Mouse (Mus musculus): ENCODE measurements around the gene Kif11. TPM values are rescaled to one million over a fixed set of nuclear protein-coding genes. Genes with fewer than 3 reads are reported as not detected.

The Kif11 gene
- 61.9 and 62.6 TPM in 2 replicates for polyA plus RNA-seq (2015; fragmentation: Nextera tagmentation; extraction: Ambion mirVana)

DNA sequence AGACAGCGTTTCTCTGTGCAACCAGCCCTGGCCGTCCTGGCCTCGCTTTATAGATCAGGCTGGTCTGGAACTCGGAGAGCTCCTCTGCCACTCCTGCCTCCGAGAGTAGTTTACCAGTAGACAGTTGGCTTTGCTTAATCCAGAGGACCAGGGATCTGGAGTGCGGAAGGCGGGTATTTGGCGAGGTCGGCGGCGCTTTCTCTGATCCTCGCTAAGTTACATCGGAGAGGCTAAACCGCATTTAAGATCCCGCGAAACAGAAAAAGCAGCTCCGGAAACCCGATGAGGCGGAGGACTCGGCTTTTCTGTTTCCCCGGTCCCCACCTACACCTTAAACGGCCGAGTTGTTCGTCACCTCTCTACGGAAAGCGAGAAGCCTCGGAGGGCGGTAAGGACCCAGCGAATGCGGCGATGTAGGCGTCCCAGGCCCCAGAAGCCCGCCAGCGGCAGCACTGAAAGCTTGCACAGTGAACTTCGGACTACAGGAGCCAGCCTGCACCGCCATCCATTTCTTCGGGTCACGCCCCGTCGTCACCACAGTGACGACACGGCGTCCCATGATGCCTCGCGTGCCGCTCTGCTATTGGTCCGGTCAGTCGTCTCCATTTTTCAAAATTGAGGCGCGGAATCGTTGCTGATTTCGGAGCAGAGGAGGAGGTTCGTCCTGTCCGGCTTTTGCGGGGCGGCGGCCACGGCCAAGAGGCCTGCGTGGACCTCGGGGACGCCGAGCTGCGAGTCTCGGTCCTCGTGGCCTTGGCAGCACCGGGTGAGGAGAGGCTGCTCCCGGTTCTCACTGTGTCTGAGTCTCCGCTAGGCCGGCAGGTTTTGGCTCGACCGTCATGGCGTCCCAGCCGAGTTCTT, at the start of gene Kif11:
Gene Kif11, plus strand, starts transcription at position 649 of the 861 bp plus-strand sequence.
- no peaks in the 10 kb centered on the region for H3K9me3 ChIP-seq
- H3K4me1 ChIP-seq: peaks cover 12% of the 10 kb centered on the region
- peak within 1 kb of the TSS; percentile 86 for H3K4me3 ChIP-seq
- WGBS: under 1% methylated on average over 73 of the region's 73 CpGs
- H3K4me2 ChIP-seq: peak within 1 kb of the TSS; percentile 68
- H3K9ac ChIP-seq: peak within 1 kb of the TSS; percentile 79
- ATAC-seq (ENCODE audit: insufficient number of reproducible peaks, insufficient read depth, low FRiP score, low TSS enrichment, low read depth): peak; percentile 98
- H3K27me3 ChIP-seq: no peaks in the 10 kb centered on the region
- no peaks in the 10 kb centered on the region for H3K36me3 ChIP-seq
- peak within 1 kb of the TSS; percentile 98 for H3K27ac ChIP-seq

DNA sequence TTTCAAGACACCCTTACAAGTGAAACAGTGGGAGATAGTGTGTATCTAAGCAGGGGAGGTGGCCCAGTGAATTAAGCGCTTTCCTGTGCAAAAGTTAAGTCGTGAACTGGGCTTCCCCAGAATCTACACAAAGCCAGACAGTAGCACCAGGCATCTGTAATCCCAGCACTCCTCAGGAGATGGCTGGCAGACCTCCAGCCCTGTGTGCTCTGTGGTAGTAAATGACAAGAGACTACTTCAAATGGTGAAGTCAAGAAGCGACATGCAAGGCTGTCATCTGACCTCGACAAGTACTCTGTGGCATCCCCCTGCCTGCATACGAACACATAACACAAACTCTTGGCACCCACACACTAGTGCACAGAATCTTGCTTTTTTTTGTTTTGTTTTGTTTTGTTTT, 49.0 kb upstream of the Kif11 start:
- WGBS: 76% methylated on average over 5 of the region's 5 CpGs

DNA sequence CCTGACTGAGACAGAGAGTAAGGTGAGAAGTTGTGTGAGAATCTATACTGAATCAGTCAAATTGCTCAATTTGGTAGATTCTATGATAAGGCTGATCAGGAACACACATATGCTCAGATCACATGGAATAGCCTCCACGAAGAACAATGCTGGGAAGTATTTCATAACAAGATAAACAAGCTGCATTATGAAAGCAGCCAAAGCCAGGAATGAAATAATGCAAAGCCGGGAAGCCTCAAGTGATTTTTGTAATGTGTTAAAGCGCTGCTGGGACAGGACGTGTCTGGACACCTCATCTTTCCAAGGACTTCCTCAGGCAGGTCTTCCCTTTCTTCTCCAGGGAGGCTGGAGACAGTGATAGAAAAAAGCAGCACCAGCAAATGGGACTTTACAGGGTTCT, 43.5 kb upstream of the Kif11 start:
- Histone ChIP-seq H3K4me1 (no peaks in the 10 kb centered on the region), H3K9ac (no peak overlapping the region), H3K27me3 (no peaks in the 10 kb centered on the region), H3K4me2 (no peak overlapping the region), H3K27ac (no peak overlapping the region), H3K9me3 (no peaks in the 10 kb centered on the region), H3K4me3 (no peak overlapping the region), H3K36me3 (peaks cover 10% of the 10 kb centered on the region)
- WGBS: 74% methylated on average over 4 of the region's 4 CpGs
- no peak for ATAC-seq (ENCODE audit: insufficient number of reproducible peaks, insufficient read depth, low FRiP score, low TSS enrichment, low read depth)

More for the DNA sequence above, 49.0 kb upstream of the Kif11 start:
- no peak for ATAC-seq (ENCODE audit: insufficient number of reproducible peaks, insufficient read depth, low FRiP score, low TSS enrichment, low read depth)
- Histone ChIP-seq H3K4me2 (no peak overlapping the region), H3K4me1 (no peaks in the 10 kb centered on the region), H3K9ac (no peak overlapping the region), H3K4me3 (no peak overlapping the region), H3K27me3 (no peaks in the 10 kb centered on the region), H3K27ac (no peak overlapping the region), H3K36me3 (peaks cover 16% of the 10 kb centered on the region), H3K9me3 (no peaks in the 10 kb centered on the region)

DNA sequence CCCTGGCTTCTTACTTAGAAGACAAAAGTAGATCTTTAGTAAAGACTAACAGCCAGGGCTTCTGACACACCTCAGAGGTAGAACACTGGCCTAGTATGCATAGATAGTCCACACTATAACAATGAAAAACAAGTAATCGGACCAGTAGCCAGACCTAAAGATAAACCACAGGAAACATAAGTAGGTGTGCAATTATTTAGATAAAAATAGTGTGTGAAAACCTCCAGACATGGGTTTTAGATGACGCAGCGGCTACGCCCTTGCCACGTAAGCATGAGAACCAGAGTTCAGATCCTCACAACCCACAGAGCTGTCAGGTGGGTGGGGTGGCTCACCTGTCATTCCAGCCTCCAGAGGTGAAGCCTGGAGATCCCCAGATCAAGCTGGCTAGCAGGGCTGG, 42.8 kb upstream of the Kif11 start:
- H3K27ac ChIP-seq: no peak overlapping the region
- no peaks in the 10 kb centered on the region for H3K27me3 ChIP-seq
- no peak overlapping the region for H3K4me3 ChIP-seq
- ATAC-seq (ENCODE audit: insufficient number of reproducible peaks, insufficient read depth, low FRiP score, low TSS enrichment, low read depth): no peak
- no peak overlapping the region for H3K9ac ChIP-seq
- 90% methylated on average over 5 of the region's 5 CpGs for WGBS
- no peaks in the 10 kb centered on the region for H3K9me3 ChIP-seq
- no peak overlapping the region for H3K4me2 ChIP-seq
- peaks cover 3% of the 10 kb centered on the region for H3K36me3 ChIP-seq
- no peaks in the 10 kb centered on the region for H3K4me1 ChIP-seq

DNA sequence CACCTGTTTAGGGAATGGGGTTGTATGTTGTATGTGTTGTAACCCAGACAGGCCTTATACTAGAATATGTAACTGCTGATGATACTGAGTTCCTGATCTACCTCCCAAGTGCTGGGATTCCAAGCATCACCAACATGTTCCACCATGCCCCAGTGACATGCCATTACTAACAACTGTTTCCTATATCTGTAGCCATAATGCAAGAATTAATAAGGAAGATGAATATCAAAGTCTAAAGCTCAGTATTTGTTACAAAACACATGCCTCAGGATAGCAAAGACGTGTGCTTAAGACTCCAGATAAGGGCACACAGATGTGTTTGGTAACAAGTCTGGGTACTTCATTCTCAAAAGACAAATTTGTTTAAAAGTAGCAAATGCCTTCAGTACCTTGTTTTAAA, 40.8 kb upstream of the Kif11 start:
- H3K27ac ChIP-seq: no peak overlapping the region
- no peaks in the 10 kb centered on the region for H3K27me3 ChIP-seq
- H3K36me3 ChIP-seq: no peaks in the 10 kb centered on the region
- H3K4me2 ChIP-seq: no peak overlapping the region
- no peak overlapping the region for H3K4me3 ChIP-seq
- 61% methylated on average over 1 of the region's 1 CpGs for WGBS
- no peak for ATAC-seq (ENCODE audit: insufficient number of reproducible peaks, insufficient read depth, low FRiP score, low TSS enrichment, low read depth)
- H3K4me1 ChIP-seq: no peaks in the 10 kb centered on the region
- H3K9me3 ChIP-seq: no peaks in the 10 kb centered on the region
- H3K9ac ChIP-seq: no peak overlapping the region

DNA sequence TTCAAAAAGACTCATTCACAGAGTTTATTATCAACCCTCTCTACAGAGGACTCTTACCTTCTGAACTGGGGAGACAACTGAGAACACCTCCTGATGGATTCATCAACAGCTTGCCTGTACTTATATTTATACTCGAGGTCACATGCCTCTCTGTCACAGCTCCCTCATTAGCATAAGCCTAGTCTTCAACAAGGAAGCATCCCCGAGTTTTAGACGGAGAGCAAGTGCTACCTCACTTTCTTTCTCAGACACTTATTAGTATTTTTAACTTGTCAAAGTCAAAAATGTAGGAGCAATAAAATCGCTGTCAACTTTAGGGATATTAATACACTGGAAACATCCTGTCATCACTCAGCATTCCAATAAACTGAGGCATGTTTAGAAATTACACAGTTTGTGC, 38.5 kb upstream of the Kif11 start, which contains the start of gene Ide:
Gene Ide, minus strand, starts transcription at position 101 of the 400 bp plus-strand sequence.
- Histone ChIP-seq H3K27ac (no peak within 1 kb of the TSS), H3K9me3 (no peaks in the 10 kb centered on the region), H3K27me3 (no peaks in the 10 kb centered on the region), H3K4me2 (no peak within 1 kb of the TSS), H3K4me1 (no peaks in the 10 kb centered on the region), H3K9ac (no peak within 1 kb of the TSS), H3K36me3 (no peaks in the 10 kb centered on the region), H3K4me3 (no peak within 1 kb of the TSS)
- 72% methylated on average over 4 of the region's 4 CpGs for WGBS
- no peak for ATAC-seq (ENCODE audit: insufficient number of reproducible peaks, insufficient read depth, low FRiP score, low TSS enrichment, low read depth)

DNA sequence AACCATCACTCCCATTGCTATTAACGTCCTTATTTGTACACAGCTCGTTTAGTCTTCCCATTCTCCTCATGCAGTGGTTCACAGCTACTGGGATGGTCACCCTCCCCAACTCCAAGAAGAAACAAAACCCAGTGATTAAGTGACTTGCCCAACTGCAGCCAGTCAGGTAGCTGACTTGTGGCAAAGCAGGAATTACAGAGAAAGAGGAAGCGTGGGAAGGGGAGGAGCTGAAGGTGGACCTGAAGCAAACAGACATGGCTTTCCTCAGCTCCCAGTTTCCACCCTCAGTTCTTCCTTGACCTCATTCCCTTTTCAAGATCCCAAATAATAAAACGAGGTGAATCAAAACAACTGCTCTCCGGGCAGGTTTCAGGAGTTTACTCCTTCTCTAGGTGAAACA, 35.7 kb upstream of the Kif11 start:
- ATAC-seq (ENCODE audit: insufficient number of reproducible peaks, insufficient read depth, low FRiP score, low TSS enrichment, low read depth): no peak
- no peaks in the 10 kb centered on the region; the same call in 1 of the 2 replicates for H3K9me3 ChIP-seq
- no peaks in the 10 kb centered on the region for H3K27me3 ChIP-seq
- 76% methylated on average over 5 of the region's 5 CpGs for WGBS
- no peaks in the 10 kb centered on the region for H3K4me1 ChIP-seq
- H3K36me3 ChIP-seq: no peaks in the 10 kb centered on the region
- no peak overlapping the region for H3K27ac ChIP-seq
- H3K9ac ChIP-seq: no peak overlapping the region
- H3K4me2 ChIP-seq: no peak overlapping the region
- no peak overlapping the region for H3K4me3 ChIP-seq

DNA sequence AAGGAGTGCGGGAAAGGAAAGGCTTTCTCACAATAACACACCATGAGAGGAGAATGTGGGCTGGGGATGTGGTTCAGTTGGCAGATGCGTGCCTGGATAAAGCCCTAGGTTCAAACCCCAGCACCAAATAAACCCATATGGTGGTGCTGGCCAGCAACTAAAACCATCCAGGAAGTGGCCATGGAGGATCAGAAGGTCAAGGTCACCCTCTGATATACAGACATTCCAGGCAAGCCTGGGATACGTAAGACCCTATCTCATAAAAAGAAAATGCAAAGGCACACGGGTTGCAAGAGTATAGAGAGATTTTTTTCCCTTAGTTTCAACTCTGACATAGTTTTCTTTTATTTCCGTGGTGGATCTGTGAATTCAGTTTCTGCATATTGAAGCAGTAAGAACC, 35.3 kb upstream of the Kif11 start:
- Histone ChIP-seq H3K36me3 (no peaks in the 10 kb centered on the region), H3K9me3 (no peaks in the 10 kb centered on the region; the same call in 1 of the 2 replicates), H3K9ac (no peak overlapping the region), H3K4me2 (no peak overlapping the region), H3K4me1 (no peaks in the 10 kb centered on the region), H3K27ac (no peak overlapping the region), H3K27me3 (no peaks in the 10 kb centered on the region), H3K4me3 (no peak overlapping the region)
- no peak for ATAC-seq (ENCODE audit: insufficient number of reproducible peaks, insufficient read depth, low FRiP score, low TSS enrichment, low read depth)
- WGBS: 82% methylated on average over 5 of the region's 5 CpGs

DNA sequence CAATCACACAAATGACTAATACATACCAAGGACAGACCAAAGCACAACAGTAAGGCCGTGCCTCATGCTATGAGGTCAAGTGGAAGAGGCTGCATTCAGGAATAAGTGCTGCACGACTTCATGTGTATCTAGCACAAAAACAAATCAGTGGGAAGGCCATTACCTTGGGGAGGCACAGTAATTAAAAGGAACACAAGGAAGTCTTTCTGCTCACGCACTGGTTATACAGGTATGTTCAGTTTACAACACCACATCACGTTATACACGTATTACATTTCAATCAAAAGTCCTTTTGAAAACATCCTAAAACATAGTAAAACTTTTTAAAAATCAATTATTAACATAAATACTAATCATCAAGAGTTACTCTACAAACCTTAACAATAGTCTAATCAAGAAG, 32.3 kb upstream of the Kif11 start:
- ATAC-seq (ENCODE audit: insufficient number of reproducible peaks, insufficient read depth, low FRiP score, low TSS enrichment, low read depth): no peak
- no peaks in the 10 kb centered on the region for H3K4me1 ChIP-seq
- H3K36me3 ChIP-seq: no peaks in the 10 kb centered on the region
- WGBS: 84% methylated on average over 5 of the region's 5 CpGs
- no peaks in the 10 kb centered on the region for H3K27me3 ChIP-seq
- H3K4me2 ChIP-seq: no peak overlapping the region
- no peak overlapping the region for H3K27ac ChIP-seq
- no peak overlapping the region for H3K4me3 ChIP-seq
- H3K9me3 ChIP-seq: no peaks in the 10 kb centered on the region; the same call in 1 of the 2 replicates
- no peak overlapping the region for H3K9ac ChIP-seq

DNA sequence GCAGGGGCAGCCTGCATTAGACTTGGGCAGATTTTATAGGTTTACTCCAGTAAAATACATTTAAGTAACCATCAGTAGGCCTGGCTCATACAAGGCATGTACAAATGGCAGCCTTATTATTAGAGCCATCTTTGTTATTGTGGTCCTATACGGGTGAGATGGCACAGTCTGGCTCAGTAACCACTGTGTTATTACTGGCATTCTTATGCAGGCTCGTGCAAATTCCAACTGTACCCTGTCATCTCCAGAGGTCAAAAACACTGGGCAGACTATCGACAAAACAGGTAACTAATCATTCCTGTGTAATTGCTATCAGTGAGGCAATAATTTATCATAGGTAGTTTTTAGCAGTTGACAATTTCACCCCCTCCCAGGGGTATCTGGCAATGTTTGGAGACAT, 29.9 kb upstream of the Kif11 start:
- Histone ChIP-seq H3K9me3 (no peaks in the 10 kb centered on the region; the same call in 1 of the 2 replicates), H3K4me2 (no peak overlapping the region), H3K36me3 (no peaks in the 10 kb centered on the region), H3K9ac (no peak overlapping the region), H3K4me3 (no peak overlapping the region), H3K4me1 (no peaks in the 10 kb centered on the region), H3K27ac (no peak overlapping the region), H3K27me3 (no peaks in the 10 kb centered on the region)
- no peak for ATAC-seq (ENCODE audit: insufficient number of reproducible peaks, insufficient read depth, low FRiP score, low TSS enrichment, low read depth)
- WGBS: 74% methylated on average over 3 of the region's 3 CpGs

DNA sequence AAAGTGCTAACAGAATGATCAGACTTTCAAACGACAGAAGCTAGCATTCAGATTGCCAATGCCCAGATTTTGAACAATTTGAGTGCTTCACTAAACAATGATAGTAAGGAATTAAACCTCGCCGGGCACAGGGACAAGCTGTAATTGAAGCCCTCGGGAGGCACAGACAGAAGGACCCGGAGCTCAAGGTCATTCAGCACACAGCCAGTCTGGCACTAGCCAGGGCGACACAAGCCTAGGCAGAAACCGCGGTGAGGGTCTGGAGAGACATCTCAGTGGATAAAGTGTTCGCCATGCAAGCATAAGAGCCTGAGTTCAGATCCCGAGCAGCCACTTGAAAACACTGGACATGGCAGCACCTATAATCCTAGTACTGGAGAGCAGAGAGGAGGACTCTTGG, 27.9 kb upstream of the Kif11 start:
- peaks cover 10% of the 10 kb centered on the region for H3K9me3 ChIP-seq
- no peak for ATAC-seq (ENCODE audit: insufficient number of reproducible peaks, insufficient read depth, low FRiP score, low TSS enrichment, low read depth)
- H3K27ac ChIP-seq: no peak overlapping the region
- no peak overlapping the region for H3K4me2 ChIP-seq
- peaks cover 8% of the 10 kb centered on the region; the same call in 1 of the 2 replicates for H3K36me3 ChIP-seq
- H3K9ac ChIP-seq: no peak overlapping the region
- H3K4me3 ChIP-seq: no peak overlapping the region
- H3K27me3 ChIP-seq: no peaks in the 10 kb centered on the region
- no peaks in the 10 kb centered on the region for H3K4me1 ChIP-seq
- WGBS: 85% methylated on average over 10 of the region's 10 CpGs

DNA sequence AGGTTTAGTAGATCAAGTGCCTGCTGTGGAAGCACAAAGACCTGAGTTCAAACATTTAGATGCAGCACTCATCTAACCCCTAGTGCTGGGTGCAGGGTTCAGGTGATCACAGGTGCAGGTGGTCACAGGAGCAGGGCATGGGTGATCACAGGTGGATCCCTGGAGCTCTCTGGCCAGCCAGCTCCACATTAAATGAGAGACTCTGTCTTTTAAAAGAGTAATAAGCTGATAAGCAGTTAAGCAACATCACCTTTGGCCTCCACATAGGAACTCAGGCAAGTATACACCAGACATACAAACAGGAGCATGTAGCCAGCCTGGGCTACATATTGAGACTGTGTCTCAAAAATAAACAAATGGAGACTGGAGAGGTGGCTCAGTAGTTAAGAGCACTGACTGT, 27.3 kb upstream of the Kif11 start:
- no peak for ATAC-seq (ENCODE audit: insufficient number of reproducible peaks, insufficient read depth, low FRiP score, low TSS enrichment, low read depth)
- Histone ChIP-seq H3K36me3 (peaks cover 8% of the 10 kb centered on the region; the same call in 1 of the 2 replicates), H3K9ac (no peak overlapping the region), H3K4me1 (no peaks in the 10 kb centered on the region), H3K27me3 (no peaks in the 10 kb centered on the region), H3K4me2 (no peak overlapping the region), H3K9me3 (peaks cover 10% of the 10 kb centered on the region), H3K4me3 (no peak overlapping the region), H3K27ac (no peak overlapping the region)
